Mouse (Mus musculus) midbrain, embryonic 12.5 days (tissue): Measurements from ENCODE around the gene Dnajb5. TPM values are rescaled to one million over a fixed set of nuclear protein-coding genes. Genes with fewer than 3 reads are reported as not detected.
A peak's percentile ranks its signal among the peaks of the same experiment; 100 is the strongest.

ENCODE experiments used
- ATAC-seq: fragments of 200-750 bp; cut with Nextera tagmentation; 2 replicates; pipeline ENCODE4 v1.8.0; 2017; ENCODE audit warnings: low read depth, moderate TSS enrichment, moderate library complexity; ENCODE audit not compliant: low FRiP score
- H3K27ac ChIP-seq: fragments of 300-500 bp; sonication (generic); replicated peaks from 2 replicates; pipeline ENCODE4 v1.5.1; 2016; ENCODE audit warnings: mild to moderate bottlenecking
- H3K27me3 ChIP-seq: fragments of 300-500 bp; sonication (generic); 2 replicates; pipeline ENCODE4 v1.6.1; 2016; ENCODE audit warnings: mild to moderate bottlenecking
- H3K36me3 ChIP-seq: fragments of 300-500 bp; sonication (generic); 2 replicates; pipeline ENCODE4 v1.6.1; 2016
- H3K4me1 ChIP-seq: fragments of 300-500 bp; sonication (generic); 2 replicates; pipeline ENCODE4 v1.6.1; 2016
- H3K4me2 ChIP-seq: fragments of 300-500 bp; sonication (generic); replicated peaks from 2 replicates; pipeline ENCODE4 v1.6.1; 2016; ENCODE audit warnings: mild to moderate bottlenecking, moderate library complexity
- H3K4me3 ChIP-seq: fragments of 300-500 bp; sonication (generic); 2 replicates; pipeline ENCODE4 v1.5.1; 2016; ENCODE audit warnings: mild to moderate bottlenecking
- H3K9ac ChIP-seq: fragments of 300-500 bp; sonication (generic); replicated peaks from 2 replicates; pipeline ENCODE4 v1.6.1; 2016; ENCODE audit warnings: mild to moderate bottlenecking, moderate library complexity
- H3K9me3 ChIP-seq: fragments of 300-500 bp; sonication (generic); 2 replicates; pipeline ENCODE4 v1.6.1; 2016; ENCODE audit warnings: mild to moderate bottlenecking
- WGBS: fragments of 180-500 bp; shearing (Covaris S2); methylation state at CpG from one replicate; pipeline ENCODE4 v1.1.7; 2016; 5-methylcytosine and 5-hydroxymethylcytosine counted together
- polyA plus RNA-seq: library from polyadenylated mRNA; unstranded; fragments of >200 nt; fragmentation: Nextera tagmentation; extraction: Ambion mirVana; gene quantifications from 2 replicates; pipeline ENCODE4 v1.2.1, GENCODE M21; 2016

Dnajb5 gene
- polyA plus RNA-seq, 1 experiment from 2014 or later: 27.0 TPM

DNA sequence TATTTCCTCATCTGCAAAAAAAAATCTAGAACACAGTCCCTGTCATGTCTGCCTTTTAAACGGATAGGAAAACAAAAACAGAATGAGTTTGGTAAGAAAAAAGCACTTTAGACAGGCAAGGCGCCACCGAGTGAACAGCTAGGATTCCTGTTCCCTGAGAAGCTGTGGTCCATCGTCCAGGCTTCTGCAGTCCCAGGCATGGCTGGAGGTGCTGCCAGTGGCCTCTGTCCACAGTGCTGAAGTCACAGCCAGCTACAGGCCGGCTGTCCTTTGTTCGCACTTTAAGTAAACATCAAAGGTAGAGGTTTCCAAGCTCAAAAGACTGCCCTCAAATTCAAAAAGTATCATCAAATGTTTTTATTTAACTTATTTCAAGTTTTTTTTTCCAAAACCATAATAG, 4.6 kb upstream of the Dnajb5 start:
- no peaks in the 10 kb centered on the region for H3K36me3 ChIP-seq
- H3K4me1 ChIP-seq: peaks cover 32% of the 10 kb centered on the region
- no peak overlapping the region for H3K27ac ChIP-seq
- no peaks in the 10 kb centered on the region for H3K9me3 ChIP-seq
- ATAC-seq: no peak
- peaks cover 13% of the 10 kb centered on the region for H3K27me3 ChIP-seq
- no peak overlapping the region for H3K4me3 ChIP-seq
- H3K9ac ChIP-seq: no peak overlapping the region
- WGBS: 11% methylated on average over 6 of the region's 6 CpGs
- H3K4me2 ChIP-seq: no peak overlapping the region

GRCm38 (mm10) chr4:42945445-42945844, 4.2 kb upstream of the Dnajb5 start:
- Histone ChIP-seq H3K27ac (no peak overlapping the region), H3K36me3 (no peaks in the 10 kb centered on the region), H3K4me2 (no peak overlapping the region), H3K4me1 (peaks cover 34% of the 10 kb centered on the region), H3K4me3 (no peak overlapping the region), H3K27me3 (peaks cover 13% of the 10 kb centered on the region), H3K9ac (no peak overlapping the region), H3K9me3 (no peaks in the 10 kb centered on the region)
- WGBS: 90% methylated on average over 3 of the region's 3 CpGs
- ATAC-seq: no peak

- no peak for ATAC-seq
These were observed 3.7 kb upstream of the Dnajb5 start for GRCm38 (mm10) chr4:42945952-42946351.

GRCm38 (mm10) chr4:42946733-42947290, 2.8 kb upstream of the Dnajb5 start:
- WGBS: 34% methylated on average over 10 of the region's 10 CpGs
- Histone ChIP-seq H3K9me3 (no peaks in the 10 kb centered on the region), H3K9ac (peak overlapping the region; percentile 39; the same call in 1 of the 2 replicates), H3K27ac (peak overlapping the region; percentile 75), H3K27me3 (peaks cover 9% of the 10 kb centered on the region), H3K4me3 (no peak overlapping the region), H3K4me2 (peak overlapping the region; percentile 42), H3K4me1 (peaks cover 47% of the 10 kb centered on the region), H3K36me3 (no peaks in the 10 kb centered on the region)
- peak; percentile 36; the same call in 1 of the 2 replicates for ATAC-seq

More at GRCm38 (mm10) chr4:42945952-42946351, 3.7 kb upstream of the Dnajb5 start:
- Histone ChIP-seq H3K36me3 (no peaks in the 10 kb centered on the region), H3K27me3 (peaks cover 13% of the 10 kb centered on the region), H3K4me1 (peaks cover 39% of the 10 kb centered on the region), H3K27ac (peak overlapping the region; percentile 75; the same call in 1 of the 2 replicates), H3K4me3 (no peak overlapping the region), H3K4me2 (peak overlapping the region; percentile 42; the same call in 1 of the 2 replicates), H3K9ac (0 out of 2 replicates have a peak overlapping the region, but pooled peaks have one; percentile 39), H3K9me3 (no peaks in the 10 kb centered on the region)
- 5% methylated on average over 5 of the region's 5 CpGs for WGBS

- WGBS: 43% methylated on average over 13 of the region's 13 CpGs
- ATAC-seq: no peak
- no peaks in the 10 kb centered on the region for H3K9me3 ChIP-seq
- H3K27ac ChIP-seq: peak overlapping the region; percentile 96
- no peaks in the 10 kb centered on the region for H3K36me3 ChIP-seq
- H3K9ac ChIP-seq: no peak overlapping the region
- peaks cover 63% of the 10 kb centered on the region for H3K4me1 ChIP-seq
- peaks cover 7% of the 10 kb centered on the region; the same call in 1 of the 2 replicates for H3K27me3 ChIP-seq
- no peak overlapping the region for H3K4me3 ChIP-seq
- no peak overlapping the region for H3K4me2 ChIP-seq
These were observed 1.1 kb upstream of the Dnajb5 start for GRCm38 (mm10) chr4:42948527-42948926.

DNA sequence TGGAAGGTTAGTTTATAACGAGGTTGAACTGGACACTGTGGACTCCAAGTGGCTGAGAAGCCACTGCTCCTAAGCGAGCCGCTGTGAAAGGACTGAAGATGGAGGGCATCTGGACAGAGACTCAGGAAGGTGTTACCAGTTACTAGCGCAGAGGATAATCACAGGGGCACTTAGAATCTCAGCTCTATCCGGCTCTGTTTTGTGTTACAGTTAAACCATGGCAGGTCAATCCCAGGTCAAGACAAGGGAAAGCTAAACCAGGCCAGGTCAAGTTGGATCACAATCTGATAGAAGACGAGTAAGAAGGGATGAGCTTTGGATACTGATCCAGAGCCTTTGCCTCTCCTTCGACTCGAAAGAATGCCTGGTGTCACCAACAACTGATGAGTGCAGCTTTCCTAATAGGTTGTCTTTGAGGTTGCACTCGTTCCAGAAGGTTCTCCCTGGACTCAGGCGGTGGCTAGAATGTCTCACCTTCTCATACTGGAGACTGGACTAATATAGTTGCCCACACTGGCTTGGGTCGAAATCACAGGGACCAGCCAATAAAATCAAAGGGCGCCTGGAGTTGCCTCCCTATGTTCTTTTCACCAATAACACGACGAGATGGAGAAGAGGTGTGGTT, 451 bp upstream of the Dnajb5 start:
- Histone ChIP-seq H3K9ac (no peak overlapping the region), H3K4me3 (peak overlapping the region; percentile 77), H3K4me2 (peak overlapping the region; percentile 94), H3K9me3 (no peaks in the 10 kb centered on the region), H3K27me3 (peaks cover 7% of the 10 kb centered on the region; the same call in 1 of the 2 replicates), H3K4me1 (peaks cover 69% of the 10 kb centered on the region), H3K36me3 (no peaks in the 10 kb centered on the region), H3K27ac (peak overlapping the region; percentile 96)
- 14% methylated on average over 14 of the region's 14 CpGs for WGBS
- ATAC-seq: no peak

DNA sequence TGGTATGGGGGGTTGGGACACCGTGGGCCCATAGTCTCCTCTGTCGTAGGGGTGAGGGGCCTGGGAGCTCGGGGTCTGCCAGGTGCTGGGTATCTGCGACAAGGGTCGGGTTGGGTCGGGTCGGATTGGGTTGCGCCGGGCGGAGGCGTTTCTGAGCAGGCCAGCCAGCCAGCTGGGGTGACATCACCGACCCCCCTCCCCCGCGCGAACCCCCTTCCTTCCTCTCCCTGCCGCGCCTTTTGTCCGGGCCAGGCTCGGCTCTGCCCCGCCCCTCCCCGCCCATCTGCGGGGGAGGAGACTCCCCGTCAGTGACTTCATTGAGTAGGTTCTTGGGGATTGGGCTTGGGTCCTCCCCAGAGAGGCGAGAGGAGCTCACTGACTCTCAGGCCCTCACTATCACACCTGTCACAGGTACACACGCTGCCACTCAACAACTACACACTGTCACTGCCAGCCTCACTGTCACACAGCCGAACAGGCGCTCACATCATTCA, 498 bp downstream of the Dnajb5 start:
- Histone ChIP-seq H3K4me3 (peak overlapping the region; percentile 77), H3K36me3 (peaks cover 7% of the 10 kb centered on the region), H3K4me1 (peaks cover 77% of the 10 kb centered on the region), H3K27ac (peak overlapping the region; percentile 96), H3K9me3 (no peaks in the 10 kb centered on the region), H3K4me2 (peak overlapping the region; percentile 94), H3K27me3 (peaks cover 7% of the 10 kb centered on the region; the same call in 1 of the 2 replicates), H3K9ac (peak overlapping the region; percentile 96)
- ATAC-seq: peak; percentile 53
- under 1% methylated on average over 26 of the region's 27 CpGs for WGBS

DNA sequence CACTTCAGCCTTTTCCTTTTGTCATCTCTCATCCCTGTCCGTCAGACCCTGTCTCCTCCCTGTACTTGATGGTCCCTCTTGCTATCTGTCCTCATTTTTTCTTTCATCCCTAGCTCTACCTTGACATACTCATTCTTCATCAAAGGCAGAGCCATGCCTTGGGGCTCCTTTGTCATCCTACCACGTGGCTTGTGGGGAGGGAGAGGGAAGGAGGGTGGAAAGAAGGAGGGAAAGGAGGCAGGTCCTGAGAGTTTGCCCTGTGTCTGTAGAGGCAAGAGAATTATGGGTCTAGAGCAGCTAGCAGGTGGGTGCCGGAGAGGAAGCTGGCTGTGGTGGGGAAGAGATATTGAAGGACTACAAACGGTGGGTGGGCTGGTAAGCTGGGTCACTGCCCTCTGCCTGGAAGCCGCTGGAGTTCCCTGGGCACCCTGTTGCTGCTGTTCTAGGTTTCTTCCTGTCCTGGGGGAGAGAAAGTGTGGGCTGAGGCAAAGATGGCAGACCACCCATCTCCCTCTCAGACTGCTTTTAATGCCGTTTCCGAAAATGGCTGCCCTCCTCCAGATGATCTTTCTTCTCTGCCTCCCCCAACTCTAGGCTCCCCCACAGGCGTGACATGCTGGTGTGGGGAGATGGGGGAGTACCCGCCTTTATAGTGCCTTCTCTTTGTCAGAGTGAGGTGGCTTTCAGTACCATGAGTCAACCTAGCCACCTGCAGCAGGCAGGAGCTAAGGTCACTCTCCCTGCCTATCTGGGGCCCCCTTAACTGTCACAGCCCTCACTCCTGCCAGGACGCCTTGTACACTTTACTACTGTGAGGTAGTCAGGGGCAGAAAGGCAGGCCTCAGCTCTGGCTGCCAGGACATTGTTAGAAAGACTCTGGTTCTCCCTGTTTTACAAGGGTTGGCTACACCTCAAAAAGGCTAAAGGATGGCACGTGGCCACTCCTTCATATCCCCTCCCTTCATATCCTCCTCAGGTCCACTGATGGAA, 1.9 kb downstream of the Dnajb5 start:
- Histone ChIP-seq H3K9me3 (no peaks in the 10 kb centered on the region), H3K27me3 (peaks cover 7% of the 10 kb centered on the region; the same call in 1 of the 2 replicates), H3K4me3 (peak overlapping the region; percentile 77), H3K4me1 (peaks cover 72% of the 10 kb centered on the region), H3K27ac (peak overlapping the region; percentile 88), H3K36me3 (peaks cover 19% of the 10 kb centered on the region), H3K4me2 (peak overlapping the region; percentile 94), H3K9ac (peak overlapping the region; percentile 96)
- WGBS: 67% methylated on average over 11 of the region's 11 CpGs
- no peak for ATAC-seq

DNA sequence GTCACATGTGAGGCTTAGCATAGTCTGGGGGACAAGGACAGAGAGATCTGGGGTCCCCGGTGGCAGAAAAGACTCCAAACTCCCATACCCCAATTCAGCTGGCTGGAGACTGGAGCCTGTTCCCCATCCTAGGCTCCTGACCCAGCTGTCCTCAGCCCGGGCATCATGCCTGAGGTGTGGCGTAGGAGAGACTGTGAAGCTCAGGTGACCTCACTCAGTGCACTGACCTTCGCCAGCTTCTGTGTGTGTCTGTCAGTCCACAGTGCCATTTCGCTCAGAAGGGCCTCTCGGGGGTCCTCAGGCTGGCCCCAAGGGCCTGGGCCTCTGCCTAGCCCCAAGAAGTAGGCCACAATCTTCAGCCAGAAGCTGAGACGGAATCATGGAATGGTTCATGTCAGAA, 2.9 kb downstream of the Dnajb5 start:
- peak overlapping the region; percentile 88 for H3K27ac ChIP-seq
- H3K9ac ChIP-seq: peak overlapping the region; percentile 96
- H3K27me3 ChIP-seq: peaks cover 7% of the 10 kb centered on the region; the same call in 1 of the 2 replicates
- no peak for ATAC-seq
- no peaks in the 10 kb centered on the region for H3K9me3 ChIP-seq
- 86% methylated on average over 7 of the region's 7 CpGs for WGBS
- 0 out of 2 replicates have a peak overlapping the region, but pooled peaks have one; percentile 77 for H3K4me3 ChIP-seq
- peak overlapping the region; percentile 94 for H3K4me2 ChIP-seq
- H3K4me1 ChIP-seq: peaks cover 61% of the 10 kb centered on the region
- peaks cover 29% of the 10 kb centered on the region for H3K36me3 ChIP-seq

- 22% methylated on average over 10 of the region's 10 CpGs for WGBS
- no peak; the same call in 1 of the 2 replicates for ATAC-seq
- peak overlapping the region; percentile 88 for H3K27ac ChIP-seq
- peaks cover 38% of the 10 kb centered on the region for H3K36me3 ChIP-seq
- H3K4me3 ChIP-seq: peak overlapping the region; percentile 14
- H3K4me2 ChIP-seq: peak overlapping the region; percentile 94
- H3K9me3 ChIP-seq: no peaks in the 10 kb centered on the region
- H3K27me3 ChIP-seq: no peaks in the 10 kb centered on the region
- H3K9ac ChIP-seq: peak overlapping the region; percentile 96
- peaks cover 54% of the 10 kb centered on the region for H3K4me1 ChIP-seq
These were observed 4.0 kb downstream of the Dnajb5 start for GRCm38 (mm10) chr4:42953435-42954094.

DNA sequence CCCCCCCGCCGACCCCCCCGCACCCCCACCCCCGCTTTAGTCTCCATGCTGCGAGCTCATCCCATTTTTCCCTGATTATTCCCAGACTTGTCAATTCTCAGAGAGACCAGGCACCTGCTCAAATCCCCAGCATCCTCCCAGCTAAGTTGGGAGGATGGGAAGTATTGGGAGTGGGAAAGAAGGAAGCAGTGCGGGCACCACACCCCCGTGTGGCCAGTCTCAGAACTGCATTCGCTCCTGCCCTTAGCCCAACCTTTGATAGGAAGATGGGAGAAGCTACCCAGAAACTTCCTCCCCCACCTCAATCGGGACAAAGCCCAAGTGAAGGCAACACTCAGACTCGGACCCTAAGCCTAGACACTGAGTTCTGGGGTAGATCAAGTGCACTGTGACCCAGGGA, 4.7 kb downstream of the Dnajb5 start:
- Histone ChIP-seq H3K4me3 (peak overlapping the region; percentile 14), H3K36me3 (peaks cover 38% of the 10 kb centered on the region), H3K27me3 (no peaks in the 10 kb centered on the region), H3K27ac (peak overlapping the region; percentile 88), H3K9me3 (no peaks in the 10 kb centered on the region), H3K4me2 (peak overlapping the region; percentile 94), H3K4me1 (peaks cover 47% of the 10 kb centered on the region), H3K9ac (0 out of 2 replicates have a peak overlapping the region, but pooled peaks have one; percentile 96)
- WGBS: 3% methylated on average over 10 of the region's 10 CpGs
- no peak for ATAC-seq
